Mouse (Mus musculus): ENCODE measurements around the gene Man2c1. TPM values are rescaled to one million over a fixed set of nuclear protein-coding genes. Genes with fewer than 3 reads are reported as not detected.

Man2c1 gene
- 8.5 TPM for polyA plus RNA-seq (2014; fragmentation: Illumina TruSeq; extraction: RNeasy Lipid Tissue Mini Kit (QIAGEN cat#74804))

GRCm38 (mm10) chr9:57130577-57131433 is at the start of gene Man2c1:
Man2c1 (plus strand) TSS chr9:57130690.

GRCm38 (mm10) chr9:57148144-57148878 is 17.8 kb downstream of the Man2c1 start, which contains the start of gene Neil1:
Neil1 (minus strand) TSS chr9:57148305.

GRCm38 (mm10) chr9:57158013-57158470 is 27.6 kb downstream of the Man2c1 start, which contains the start of gene Commd4:
Commd4 (minus strand) TSS chr9:57158331.

Other genes with a start within 250 kb of the Man2c1 start
- 5.0 TPM for gene Snx33, start 202.3 kb upstream of the Man2c1 start, polyA plus RNA-seq (2014; fragmentation: Illumina TruSeq; extraction: RNeasy Lipid Tissue Mini Kit (QIAGEN cat#74804))
- gene Imp3, start 193.2 kb upstream of the Man2c1 start, polyA plus RNA-seq (2014; fragmentation: Illumina TruSeq; extraction: RNeasy Lipid Tissue Mini Kit (QIAGEN cat#74804)), result 58.6 TPM
- 15.1 TPM for gene Snupn, start 179.8 kb upstream of the Man2c1 start, polyA plus RNA-seq (2014; fragmentation: Illumina TruSeq; extraction: RNeasy Lipid Tissue Mini Kit (QIAGEN cat#74804))
- 39.4 TPM for gene Ptpn9, start 135.8 kb upstream of the Man2c1 start, polyA plus RNA-seq (2014; fragmentation: Illumina TruSeq; extraction: RNeasy Lipid Tissue Mini Kit (QIAGEN cat#74804))
- 58.1 TPM for gene Sin3a, start 58.6 kb upstream of the Man2c1 start, polyA plus RNA-seq (2014; fragmentation: Illumina TruSeq; extraction: RNeasy Lipid Tissue Mini Kit (QIAGEN cat#74804))
- gene Neil1, start 17.6 kb downstream of the Man2c1 start, polyA plus RNA-seq (2014; fragmentation: Illumina TruSeq; extraction: RNeasy Lipid Tissue Mini Kit (QIAGEN cat#74804)), result 0.63 TPM
- 6.1 TPM for gene Commd4, start 27.6 kb downstream of the Man2c1 start, polyA plus RNA-seq (2014; fragmentation: Illumina TruSeq; extraction: RNeasy Lipid Tissue Mini Kit (QIAGEN cat#74804))
- gene Trcg1, start 105.9 kb downstream of the Man2c1 start, polyA plus RNA-seq (2014; fragmentation: Illumina TruSeq; extraction: RNeasy Lipid Tissue Mini Kit (QIAGEN cat#74804)), result not detected
- 2.1 TPM for gene 1700017B05Rik, start 131.9 kb downstream of the Man2c1 start, polyA plus RNA-seq (2014; fragmentation: Illumina TruSeq; extraction: RNeasy Lipid Tissue Mini Kit (QIAGEN cat#74804))

Data from ovary, adult 10 weeks (tissue).